Mouse (Mus musculus): ENCODE measurements around the gene Tmem50b. TPM values are rescaled to one million over a fixed set of nuclear protein-coding genes. Genes with fewer than 3 reads are reported as not detected.

Tmem50b gene
- polyA plus RNA-seq, 1 experiment from 2014 or later = 42.4 TPM

DNA sequence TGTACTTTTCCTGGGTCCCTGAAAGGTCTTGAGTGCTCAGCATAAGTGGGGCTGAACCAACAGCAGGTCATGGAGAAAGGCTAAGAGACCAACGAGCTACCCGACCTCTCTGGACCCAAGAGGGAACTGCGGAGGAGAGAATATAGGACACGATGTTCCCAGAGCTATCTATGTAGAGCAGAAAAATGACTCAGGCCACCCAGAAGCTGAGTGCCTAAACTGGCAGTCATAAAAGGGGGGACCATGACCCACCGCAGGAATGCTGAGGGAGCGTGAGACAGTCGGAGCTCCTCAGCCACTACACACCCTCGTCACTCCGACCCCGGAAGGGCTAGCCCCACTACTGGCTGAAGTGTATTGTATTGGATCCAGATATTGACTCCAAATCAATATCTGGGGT, 28.6 kb downstream of the Tmem50b start:
- Histone ChIP-seq H3K27ac (ENCODE audit: low read depth, low read length) (no peak overlapping the region), H3K27me3 (ENCODE audit: control insufficient read depth, insufficient read depth, low read length) (no peaks in the 10 kb centered on the region), H3K36me3 (ENCODE audit: control insufficient read depth, insufficient read depth, low read length) (no peaks in the 10 kb centered on the region), H3K4me2 (ENCODE audit: low read depth, low read length, severe bottlenecking) (no peak overlapping the region), H3K9ac (ENCODE audit: low read length) (no peak overlapping the region), H3K9me3 (ENCODE audit: control insufficient read depth, low read length) (no peaks in the 10 kb centered on the region), H3K4me3 (ENCODE audit: low read depth, low read length) (no peak overlapping the region), H3K4me1 (replicated peaks; ENCODE audit: control insufficient read depth, insufficient read depth, low read length) (no peaks in the 10 kb centered on the region)
- ATAC-seq (replicated peaks; ENCODE audit: low FRiP score) (no peak), DNase-seq (ENCODE audit: low spot score) (no peak)
- WGBS = 95% methylated on average over 10 of the region's 10 CpGs

DNA sequence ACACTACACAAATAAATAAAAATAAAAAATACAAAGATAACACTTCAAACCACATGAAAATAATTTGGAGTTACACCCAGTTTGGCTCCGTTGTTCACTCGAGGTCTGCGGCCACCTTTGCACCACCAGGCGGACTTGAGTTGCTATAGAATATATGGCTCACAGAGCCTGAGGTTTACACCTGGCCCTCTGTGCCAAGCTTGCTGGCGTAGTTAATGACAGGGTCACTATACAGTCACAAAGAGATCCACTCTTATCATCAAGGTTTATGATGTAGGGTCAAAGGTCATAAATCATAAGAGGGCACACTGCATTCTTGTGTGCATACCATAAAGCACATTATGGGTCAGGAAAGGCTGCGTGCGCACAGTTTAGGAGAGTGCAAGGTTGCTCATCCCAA, 31.6 kb downstream of the Tmem50b start:
- H3K27ac ChIP-seq (ENCODE audit: low read depth, low read length) = no peak overlapping the region
- no peaks in the 10 kb centered on the region for H3K4me1 ChIP-seq (replicated peaks; ENCODE audit: control insufficient read depth, insufficient read depth, low read length)
- H3K36me3 ChIP-seq (ENCODE audit: control insufficient read depth, insufficient read depth, low read length) = no peaks in the 10 kb centered on the region; the same call in 1 of the 2 replicates
- no peaks in the 10 kb centered on the region for H3K9me3 ChIP-seq (ENCODE audit: control insufficient read depth, low read length)
- no peak overlapping the region for H3K4me3 ChIP-seq (ENCODE audit: low read depth, low read length)
- no peak overlapping the region for H3K9ac ChIP-seq (ENCODE audit: low read length)
- H3K27me3 ChIP-seq (ENCODE audit: control insufficient read depth, insufficient read depth, low read length) = no peaks in the 10 kb centered on the region
- DNase-seq (ENCODE audit: low spot score) (no peak), ATAC-seq (replicated peaks; ENCODE audit: low FRiP score) (no peak)
- 90% methylated on average over 7 of the region's 7 CpGs for WGBS
- H3K4me2 ChIP-seq (ENCODE audit: low read depth, low read length, severe bottlenecking) = no peak overlapping the region

DNA sequence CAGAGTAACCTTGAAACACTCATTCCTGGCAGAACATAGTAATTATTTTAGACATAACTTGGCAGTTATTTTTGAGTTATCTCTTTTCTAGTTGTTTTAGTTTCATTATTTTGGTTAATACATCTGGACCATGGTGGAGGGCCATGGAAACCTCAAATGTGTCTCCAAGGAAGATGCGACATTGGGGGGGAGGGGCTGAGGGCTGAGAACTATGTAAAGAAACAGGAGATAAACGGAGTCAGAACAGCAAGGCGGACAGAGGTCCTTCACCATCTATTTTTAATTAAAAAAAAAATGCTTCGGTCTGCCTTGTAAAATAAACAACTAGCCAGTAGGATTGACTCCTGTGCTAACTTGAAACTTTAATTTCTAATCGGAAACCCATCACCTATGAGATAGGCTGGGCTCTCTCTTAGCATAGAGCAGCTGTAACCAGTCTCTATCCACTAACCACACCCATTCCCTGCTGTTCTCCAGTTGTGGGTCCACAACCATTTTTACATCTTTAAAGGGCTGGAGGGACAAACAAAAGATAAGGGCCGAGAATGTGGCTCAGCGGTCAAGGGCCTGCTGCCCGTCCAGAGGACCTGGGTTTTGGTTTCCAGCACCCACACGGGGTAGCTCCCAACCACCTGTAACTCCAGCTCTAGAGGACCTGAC, 32.2 kb downstream of the Tmem50b start:
- DNase-seq (ENCODE audit: low spot score) (no peak), ATAC-seq (replicated peaks; ENCODE audit: low FRiP score) (no peak)
- no peaks in the 10 kb centered on the region; the same call in 1 of the 2 replicates for H3K36me3 ChIP-seq (ENCODE audit: control insufficient read depth, insufficient read depth, low read length)
- H3K4me2 ChIP-seq (ENCODE audit: low read depth, low read length, severe bottlenecking) = no peak overlapping the region
- no peak overlapping the region for H3K9ac ChIP-seq (ENCODE audit: low read length)
- WGBS = 73% methylated on average over 9 of the region's 9 CpGs
- no peaks in the 10 kb centered on the region for H3K9me3 ChIP-seq (ENCODE audit: control insufficient read depth, low read length)
- H3K4me1 ChIP-seq (replicated peaks; ENCODE audit: control insufficient read depth, insufficient read depth, low read length) = no peaks in the 10 kb centered on the region
- no peak overlapping the region for H3K27ac ChIP-seq (ENCODE audit: low read depth, low read length)
- no peak overlapping the region for H3K4me3 ChIP-seq (ENCODE audit: low read depth, low read length)
- H3K27me3 ChIP-seq (ENCODE audit: control insufficient read depth, insufficient read depth, low read length) = no peaks in the 10 kb centered on the region

DNA sequence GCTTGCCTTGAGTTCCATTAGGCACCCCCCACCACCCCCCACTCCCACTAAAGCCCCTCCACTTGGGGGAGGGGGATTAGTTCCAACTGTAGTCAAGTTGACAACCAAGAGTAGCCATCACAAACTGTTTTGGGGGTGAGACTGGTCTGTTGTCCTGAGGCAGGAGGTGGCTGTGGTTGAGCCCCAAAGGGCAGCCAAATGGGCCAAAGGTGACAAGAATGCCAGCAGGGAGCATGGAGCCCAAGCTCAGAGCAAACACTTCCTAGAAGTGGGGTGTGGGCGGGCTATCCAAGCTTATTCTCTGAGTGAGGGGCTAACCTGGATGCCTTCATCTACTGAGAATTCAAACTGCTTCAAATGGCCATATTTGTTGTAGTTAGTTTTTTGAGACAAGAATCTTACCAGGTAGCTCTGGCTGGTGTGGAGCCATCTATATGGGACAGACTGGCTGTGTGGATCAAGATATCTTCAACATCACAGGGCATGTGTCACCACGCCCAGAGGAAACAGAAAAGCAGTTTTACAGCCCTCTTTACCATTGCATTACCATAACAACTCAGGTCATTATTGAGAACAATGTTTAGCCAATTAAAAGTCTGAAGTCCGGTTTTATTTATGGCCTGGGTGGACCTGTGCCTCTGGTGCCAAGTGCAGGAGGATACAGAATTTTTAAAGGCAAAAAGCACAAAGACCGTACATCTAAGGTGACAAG, 32.9 kb downstream of the Tmem50b start:
- WGBS = 93% methylated on average over 4 of the region's 4 CpGs
- Histone ChIP-seq H3K4me1 (replicated peaks; ENCODE audit: control insufficient read depth, insufficient read depth, low read length) (no peaks in the 10 kb centered on the region), H3K9me3 (ENCODE audit: control insufficient read depth, low read length) (no peaks in the 10 kb centered on the region), H3K4me3 (ENCODE audit: low read depth, low read length) (no peak overlapping the region), H3K9ac (ENCODE audit: low read length) (no peak overlapping the region), H3K27ac (ENCODE audit: low read depth, low read length) (no peak overlapping the region), H3K27me3 (ENCODE audit: control insufficient read depth, insufficient read depth, low read length) (no peaks in the 10 kb centered on the region), H3K4me2 (ENCODE audit: low read depth, low read length, severe bottlenecking) (no peak overlapping the region), H3K36me3 (ENCODE audit: control insufficient read depth, insufficient read depth, low read length) (no peaks in the 10 kb centered on the region; the same call in 1 of the 2 replicates)
- DNase-seq (ENCODE audit: low spot score) (no peak), ATAC-seq (replicated peaks; ENCODE audit: low FRiP score) (no peak)

DNA sequence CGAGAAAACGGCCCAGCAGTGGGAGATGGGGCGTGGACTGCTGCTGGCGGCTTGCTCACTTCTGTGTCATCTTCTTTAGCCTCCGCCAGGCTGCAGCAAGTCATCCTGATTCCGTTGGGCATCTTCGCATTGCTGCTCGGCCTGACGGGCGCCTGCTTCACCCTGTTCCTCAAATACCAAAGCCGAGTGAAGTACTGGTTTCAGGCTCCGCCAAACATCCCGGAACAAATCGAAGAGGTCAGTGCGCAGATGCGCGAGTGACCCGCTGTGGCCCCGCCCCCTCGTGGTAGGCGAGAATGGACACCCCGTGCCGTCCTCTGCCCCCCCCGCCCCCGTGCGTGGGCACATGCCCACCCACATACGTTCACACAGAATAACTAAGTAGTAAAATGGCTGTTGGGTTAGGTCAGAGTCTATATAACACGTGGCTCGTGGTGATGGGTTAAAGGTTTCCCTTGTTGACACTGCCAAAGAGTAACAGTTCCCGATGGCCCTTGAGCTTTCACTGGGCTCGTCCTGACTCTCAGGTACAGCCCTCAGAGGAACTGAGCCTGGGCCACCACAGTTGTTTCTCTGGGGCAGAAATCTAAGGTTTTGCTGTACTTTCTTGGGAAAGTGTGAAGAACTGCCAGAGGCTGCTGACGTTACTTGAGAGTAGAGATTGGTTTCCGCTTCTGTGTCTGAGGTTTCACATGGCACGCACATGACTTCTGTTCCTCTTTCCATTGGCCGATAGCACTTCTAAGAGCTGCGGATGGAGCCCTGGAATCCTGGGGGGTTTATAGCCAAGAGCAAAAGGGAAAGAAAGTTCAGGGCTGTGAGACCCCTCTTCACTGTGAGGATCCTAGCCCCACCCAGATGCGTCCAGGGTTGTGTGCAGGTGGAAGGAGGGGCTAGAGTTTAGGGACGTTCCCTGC, 35.8 kb downstream of the Tmem50b start:
- DNase-seq (ENCODE audit: low spot score) = no peak

DNA sequence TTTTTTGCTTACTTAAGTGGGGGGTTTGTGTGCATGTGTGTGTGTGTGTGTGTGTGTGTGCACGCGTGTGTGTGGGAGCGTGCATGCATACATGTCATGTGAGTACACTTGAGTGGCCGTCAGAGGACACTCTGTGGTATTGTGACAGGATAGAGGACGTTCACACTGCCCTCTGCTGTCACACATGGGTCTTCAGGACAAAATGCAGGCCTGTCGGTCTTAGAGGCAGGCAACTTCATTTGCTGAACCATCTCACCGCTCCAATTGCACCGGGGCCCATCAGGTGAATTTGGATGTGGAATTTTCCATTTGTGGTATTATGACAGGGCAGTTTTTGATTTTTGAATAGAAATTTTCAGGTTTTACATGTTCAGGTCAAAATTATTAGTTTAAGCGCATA, 36.5 kb downstream of the Tmem50b start:
- ATAC-seq (replicated peaks; ENCODE audit: low FRiP score) (no peak), DNase-seq (ENCODE audit: low spot score) (peak; percentile 62)
- no peaks in the 10 kb centered on the region for H3K9me3 ChIP-seq (ENCODE audit: control insufficient read depth, low read length)
- 60% methylated on average over 9 of the region's 9 CpGs for WGBS
- no peak overlapping the region for H3K4me3 ChIP-seq (ENCODE audit: low read depth, low read length)
- no peak overlapping the region for H3K4me2 ChIP-seq (ENCODE audit: low read depth, low read length, severe bottlenecking)
- H3K27ac ChIP-seq (ENCODE audit: low read depth, low read length) = no peak overlapping the region
- H3K36me3 ChIP-seq (ENCODE audit: control insufficient read depth, insufficient read depth, low read length) = no peaks in the 10 kb centered on the region; the same call in 1 of the 2 replicates
- H3K4me1 ChIP-seq (replicated peaks; ENCODE audit: control insufficient read depth, insufficient read depth, low read length) = no peaks in the 10 kb centered on the region
- no peak overlapping the region for H3K9ac ChIP-seq (ENCODE audit: low read length)
- H3K27me3 ChIP-seq (ENCODE audit: control insufficient read depth, insufficient read depth, low read length) = no peaks in the 10 kb centered on the region

More for the DNA sequence above, 35.8 kb downstream of the Tmem50b start:
- no peak overlapping the region for H3K4me3 ChIP-seq (ENCODE audit: low read depth, low read length)
- no peaks in the 10 kb centered on the region; the same call in 1 of the 2 replicates for H3K36me3 ChIP-seq (ENCODE audit: control insufficient read depth, insufficient read depth, low read length)
- 0 out of 2 replicates have a peak, but pooled peaks have one; percentile 18 for ATAC-seq (replicated peaks; ENCODE audit: low FRiP score)
- H3K27ac ChIP-seq (ENCODE audit: low read depth, low read length) = no peak overlapping the region
- no peak overlapping the region for H3K9ac ChIP-seq (ENCODE audit: low read length)
- H3K4me2 ChIP-seq (ENCODE audit: low read depth, low read length, severe bottlenecking) = 0 out of 2 replicates have a peak overlapping the region, but pooled peaks have one; percentile 21
- no peaks in the 10 kb centered on the region for H3K27me3 ChIP-seq (ENCODE audit: control insufficient read depth, insufficient read depth, low read length)
- no peaks in the 10 kb centered on the region for H3K9me3 ChIP-seq (ENCODE audit: control insufficient read depth, low read length)
- 61% methylated on average over 38 of the region's 38 CpGs for WGBS
- no peaks in the 10 kb centered on the region for H3K4me1 ChIP-seq (replicated peaks; ENCODE audit: control insufficient read depth, insufficient read depth, low read length)

DNA sequence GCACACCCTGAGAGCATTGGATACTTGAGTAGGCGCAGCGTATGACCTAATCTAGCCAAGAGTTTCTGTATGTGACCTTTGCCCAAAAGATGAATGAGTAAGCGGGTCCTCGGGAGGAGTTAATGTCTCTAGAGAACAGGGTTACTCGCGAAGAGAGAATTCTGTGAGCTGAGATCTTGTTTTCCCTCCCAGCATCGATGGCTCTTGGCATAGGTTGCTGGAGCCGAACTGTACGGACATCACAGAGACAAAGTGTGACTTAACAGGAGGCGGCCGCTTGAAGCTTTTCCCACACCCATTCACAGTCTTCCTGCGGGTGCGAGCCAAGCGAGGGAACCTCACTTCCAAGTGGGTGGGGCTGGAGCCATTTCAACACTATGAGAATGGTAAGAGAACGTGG, 39.9 kb downstream of the Tmem50b start:
- H3K4me3 ChIP-seq (ENCODE audit: low read depth, low read length) = no peak overlapping the region
- no peak overlapping the region for H3K9ac ChIP-seq (ENCODE audit: low read length)
- WGBS = 93% methylated on average over 15 of the region's 15 CpGs
- no peaks in the 10 kb centered on the region for H3K27me3 ChIP-seq (ENCODE audit: control insufficient read depth, insufficient read depth, low read length)
- no peak for ATAC-seq (replicated peaks; ENCODE audit: low FRiP score)
- no peak for DNase-seq (ENCODE audit: low spot score)
- no peaks in the 10 kb centered on the region; the same call in 1 of the 2 replicates for H3K36me3 ChIP-seq (ENCODE audit: control insufficient read depth, insufficient read depth, low read length)
- H3K27ac ChIP-seq (ENCODE audit: low read depth, low read length) = no peak overlapping the region
- H3K4me1 ChIP-seq (replicated peaks; ENCODE audit: control insufficient read depth, insufficient read depth, low read length) = no peaks in the 10 kb centered on the region
- no peak overlapping the region for H3K4me2 ChIP-seq (ENCODE audit: low read depth, low read length, severe bottlenecking)
- no peaks in the 10 kb centered on the region for H3K9me3 ChIP-seq (ENCODE audit: control insufficient read depth, low read length)

DNA sequence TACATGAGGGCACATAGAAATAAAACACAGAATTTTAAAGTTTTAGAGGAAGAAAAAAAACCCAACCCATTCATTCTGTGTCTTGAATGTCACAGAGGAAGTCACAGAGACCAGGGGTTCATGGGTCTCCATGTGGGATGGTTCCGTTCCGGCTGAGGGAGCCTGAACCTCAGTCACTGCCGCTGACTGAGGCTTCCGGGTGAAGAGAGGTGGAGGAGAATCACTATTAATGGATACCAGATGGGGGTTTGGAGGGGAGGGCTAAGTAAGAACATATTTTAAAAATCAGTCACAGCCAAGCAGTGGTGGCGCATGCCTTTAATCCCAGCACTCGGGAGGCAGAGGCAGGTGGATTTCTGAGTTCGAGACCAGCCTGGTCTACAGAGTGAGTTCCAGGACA, 40.4 kb downstream of the Tmem50b start:
- H3K4me3 ChIP-seq (ENCODE audit: low read depth, low read length) = no peak overlapping the region
- ATAC-seq (replicated peaks; ENCODE audit: low FRiP score) (no peak), DNase-seq (ENCODE audit: low spot score) (no peak)
- no peaks in the 10 kb centered on the region for H3K9me3 ChIP-seq (ENCODE audit: control insufficient read depth, low read length)
- H3K27me3 ChIP-seq (ENCODE audit: control insufficient read depth, insufficient read depth, low read length) = no peaks in the 10 kb centered on the region
- H3K4me1 ChIP-seq (replicated peaks; ENCODE audit: control insufficient read depth, insufficient read depth, low read length) = no peaks in the 10 kb centered on the region
- no peak overlapping the region for H3K9ac ChIP-seq (ENCODE audit: low read length)
- H3K4me2 ChIP-seq (ENCODE audit: low read depth, low read length, severe bottlenecking) = no peak overlapping the region
- no peak overlapping the region for H3K27ac ChIP-seq (ENCODE audit: low read depth, low read length)
- H3K36me3 ChIP-seq (ENCODE audit: control insufficient read depth, insufficient read depth, low read length) = no peaks in the 10 kb centered on the region; the same call in 1 of the 2 replicates
- 79% methylated on average over 7 of the region's 7 CpGs for WGBS
